Mouse (Mus musculus) C2C12 (cell line): Measurements from ENCODE around the gene Atxn3.

Source experiments
- CEBPB ChIP-seq: IDR thresholded peaks from one replicate; pipeline ENCODE4 v1.6.1; 2011; ENCODE audit warnings: low read depth, mild to moderate bottlenecking, control low read depth, moderate library complexity
- CTCF ChIP-seq: IDR thresholded peaks from one replicate; pipeline ENCODE4 v1.5.1; 2011; ENCODE audit not compliant: control insufficient read depth, insufficient read depth, insufficient read length
- MAX ChIP-seq: IDR thresholded peaks from one replicate; pipeline ENCODE4 v1.6.1; 2011; ENCODE audit warnings: mild to moderate bottlenecking, control low read depth
- MYOD1 ChIP-seq: IDR thresholded peaks from one replicate; pipeline ENCODE4 v1.6.1; 2011; ENCODE audit warnings: low read depth; ENCODE audit not compliant: control insufficient read depth, insufficient read length
- USF1 ChIP-seq: IDR thresholded peaks from one replicate; pipeline ENCODE4 v1.6.1; 2011; ENCODE audit warnings: low read depth, mild to moderate bottlenecking, control low read depth, moderate library complexity

DNA sequence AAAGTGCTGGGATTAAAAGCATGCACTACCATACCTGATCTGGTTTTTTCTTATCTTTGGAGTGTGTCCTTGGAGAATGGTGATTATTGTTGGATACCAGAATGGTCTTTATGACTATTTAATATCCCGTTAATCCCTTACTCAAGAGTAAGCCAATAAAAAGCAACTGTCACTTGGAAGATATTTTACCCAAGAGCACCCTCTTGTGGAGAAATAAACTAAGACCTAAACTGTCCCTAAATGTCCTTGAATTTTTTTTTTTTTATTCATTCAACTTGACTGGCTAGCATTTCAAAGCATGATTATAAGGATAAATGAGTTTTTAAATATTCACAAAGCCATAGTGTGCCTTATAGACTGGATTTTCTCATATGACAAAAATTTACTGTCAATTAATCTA, 82.9 kb downstream of the Atxn3 start:
- TF ChIP-seq CTCF (no peak), MYOD1 (no peak), USF1 (no peak), CEBPB (no peak), MAX (no peak)
